Mouse (Mus musculus): ENCODE data around the gene Adgrl1.
"Not testable (repeated sequence)": the region's sequence is repeated elsewhere in the genome, so short reads cannot be mapped to it uniquely, and the experiment has no call there.

Adgrl1 gene

GRCm38 (mm10) chr8:83955106-83955957, 55.4 kb downstream of the Adgrl1 start, which contains the start of the genes Gm10644 and Asf1b:
TSS of gene Gm10644 (minus strand) at chr8:83955205.
TSS of gene Asf1b (plus strand) at chr8:83955507.
- peak; percentile 100 for DNase-seq (ENCODE audit: low spot score)

DNA sequence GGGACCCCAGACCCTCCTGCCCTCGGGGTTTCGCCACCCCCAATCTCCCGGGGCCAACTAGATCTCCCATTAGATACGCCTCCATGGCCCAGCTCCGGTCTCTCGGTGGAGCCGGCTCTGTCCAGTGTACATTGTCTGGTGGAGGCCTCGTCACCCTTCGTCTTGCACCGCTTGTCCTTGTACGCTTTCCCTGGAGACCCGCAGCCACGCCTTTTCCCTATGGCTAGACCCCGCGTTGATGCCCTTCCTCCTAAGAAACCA, 56.0 kb downstream of the Adgrl1 start:
- DNase-seq (ENCODE audit: low spot score): no peak

DNA sequence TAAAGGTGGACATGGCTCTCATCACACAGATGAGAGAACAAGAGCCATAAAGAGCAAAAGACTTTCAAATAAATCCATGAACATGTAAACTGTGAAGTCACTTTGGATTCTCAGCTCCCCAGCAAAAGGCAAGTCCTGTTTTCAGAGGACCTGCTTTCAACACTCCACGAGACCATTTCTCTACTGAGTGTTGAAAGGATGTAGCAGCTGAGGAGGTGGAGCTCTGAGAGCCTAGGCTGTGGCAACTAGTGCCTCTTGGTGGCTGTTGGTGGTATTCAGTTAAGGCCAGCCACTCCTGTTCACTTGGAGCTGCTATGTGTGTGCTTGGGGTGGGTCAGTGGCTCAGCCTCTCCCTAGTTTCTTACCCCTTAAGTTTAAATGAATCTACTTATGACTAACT, 56.9 kb downstream of the Adgrl1 start:
- peak; percentile 65 for DNase-seq (ENCODE audit: low spot score)

DNA sequence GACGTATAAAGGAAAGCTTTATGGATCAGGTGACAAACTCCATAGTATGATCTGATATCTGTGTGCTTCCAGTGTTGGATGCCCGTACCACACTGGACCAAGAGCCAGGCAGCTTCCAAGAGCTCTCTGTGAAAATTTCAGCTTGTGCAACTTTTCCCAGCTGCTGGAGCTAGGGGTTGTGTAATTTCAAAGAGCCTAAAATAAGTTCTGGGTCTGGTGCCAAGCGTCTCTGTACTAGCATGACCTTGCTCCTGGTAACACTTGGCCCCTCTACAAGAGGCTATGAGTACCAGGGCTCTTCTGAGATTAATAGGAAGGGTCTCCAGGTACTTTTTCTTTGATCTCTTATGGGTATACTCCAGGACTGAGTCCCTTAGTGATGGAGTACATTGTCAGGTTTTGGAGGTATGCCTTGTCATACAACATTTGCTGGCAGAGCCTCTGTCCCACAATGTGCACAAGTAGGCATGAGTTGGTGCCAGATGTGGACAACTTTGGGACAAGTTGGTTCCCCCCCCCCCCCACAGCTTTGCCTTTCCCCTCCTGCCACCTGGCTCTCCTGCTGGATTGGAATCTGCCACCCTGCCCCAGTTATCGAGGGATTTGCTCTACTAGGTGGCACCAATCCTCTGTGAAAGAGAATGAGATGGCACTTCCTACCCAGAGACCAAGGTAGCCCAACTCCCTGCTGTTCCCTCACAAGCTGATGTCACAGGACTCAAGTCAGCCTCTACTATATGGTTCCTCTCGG, 64.3 kb downstream of the Adgrl1 start:
- DNase-seq (ENCODE audit: low spot score): no peak

- no peak for DNase-seq (ENCODE audit: low spot score)
Measured at GRCm38 (mm10) chr8:83967701-83968100, 67.8 kb downstream of the Adgrl1 start.

DNA sequence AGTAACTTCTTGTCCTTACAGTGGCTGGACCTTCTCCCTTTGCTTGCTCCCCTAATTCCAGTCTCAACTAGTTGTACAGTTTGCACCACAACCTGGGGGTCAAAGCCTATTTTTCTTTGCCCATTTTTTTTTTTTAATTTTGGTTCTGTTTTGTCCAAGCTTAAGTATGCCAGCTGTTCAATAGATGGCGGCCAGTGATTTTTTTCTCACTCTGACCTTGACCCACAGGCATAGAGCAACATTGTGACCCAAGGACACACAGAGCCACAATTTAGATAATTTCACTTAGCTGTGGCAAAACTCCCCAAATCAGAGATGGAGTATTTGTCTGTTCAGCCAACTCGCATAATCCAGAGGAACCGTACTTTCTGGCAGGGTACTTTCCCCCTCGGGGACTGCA, 71.2 kb downstream of the Adgrl1 start:
- no peak for DNase-seq (ENCODE audit: low spot score)

GRCm38 (mm10) chr8:83971661-83972060, 71.8 kb downstream of the Adgrl1 start:
- DNase-seq (ENCODE audit: low spot score): no peak

DNA sequence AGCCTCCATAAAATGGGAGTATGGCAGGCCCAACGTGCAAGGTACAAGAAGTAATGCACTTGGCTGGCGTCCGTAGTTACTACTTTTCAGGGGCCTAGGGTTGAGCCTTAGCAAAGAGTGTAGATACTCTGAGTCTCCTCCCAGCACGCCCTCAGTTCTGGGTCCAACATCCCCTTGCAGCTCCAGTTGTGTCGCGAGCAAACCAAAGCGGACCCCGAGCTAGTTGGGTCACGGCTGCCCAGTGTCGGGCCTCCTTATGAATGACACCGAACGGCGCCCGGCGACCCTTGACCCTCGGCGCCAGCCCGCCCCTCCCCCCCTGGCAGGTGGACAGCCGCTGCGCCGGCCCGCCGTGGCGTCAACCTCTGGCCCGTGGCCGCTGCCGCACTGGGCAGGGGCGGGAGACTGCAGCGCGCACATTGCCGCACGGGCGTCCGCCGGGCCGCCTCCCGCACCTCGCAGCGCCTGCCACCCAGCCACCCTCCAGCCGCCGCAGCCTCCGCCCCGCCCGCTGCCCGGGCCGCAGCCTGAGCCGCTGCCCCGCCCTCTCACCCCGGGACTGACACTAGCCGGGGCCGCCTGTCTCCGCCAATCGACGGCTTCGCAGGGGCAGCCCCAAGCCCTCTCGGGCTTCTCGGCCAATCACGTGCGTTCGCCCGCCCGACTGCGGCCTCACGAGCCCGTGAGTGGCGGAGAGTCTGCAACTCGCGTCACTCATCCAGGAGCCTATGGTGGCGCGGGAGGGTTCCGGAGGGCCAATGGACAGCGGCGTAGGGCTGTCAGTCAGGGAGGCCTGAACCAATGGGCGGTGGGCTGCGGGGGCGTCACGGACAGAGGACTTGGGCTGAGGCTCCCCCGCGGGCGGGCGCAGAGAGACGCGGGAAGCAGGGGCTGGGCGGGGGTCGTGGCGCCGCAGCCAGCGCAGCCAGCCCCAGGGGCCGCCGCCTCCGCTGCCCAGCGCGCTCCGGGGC, 72.5 kb downstream of the Adgrl1 start, which contains the start of gene Prkaca:
Prkaca (plus strand) TSS at position 844 of the 971 bp plus-strand sequence.
- peak; percentile 99 for DNase-seq (ENCODE audit: low spot score)

GRCm38 (mm10) chr8:83973161-83974031, 73.5 kb downstream of the Adgrl1 start:
- DNase-seq (ENCODE audit: low spot score): peak; percentile 20

- no peak for DNase-seq (ENCODE audit: low spot score)
Measured at GRCm38 (mm10) chr8:83974521-83974920, 74.6 kb downstream of the Adgrl1 start.

DNA sequence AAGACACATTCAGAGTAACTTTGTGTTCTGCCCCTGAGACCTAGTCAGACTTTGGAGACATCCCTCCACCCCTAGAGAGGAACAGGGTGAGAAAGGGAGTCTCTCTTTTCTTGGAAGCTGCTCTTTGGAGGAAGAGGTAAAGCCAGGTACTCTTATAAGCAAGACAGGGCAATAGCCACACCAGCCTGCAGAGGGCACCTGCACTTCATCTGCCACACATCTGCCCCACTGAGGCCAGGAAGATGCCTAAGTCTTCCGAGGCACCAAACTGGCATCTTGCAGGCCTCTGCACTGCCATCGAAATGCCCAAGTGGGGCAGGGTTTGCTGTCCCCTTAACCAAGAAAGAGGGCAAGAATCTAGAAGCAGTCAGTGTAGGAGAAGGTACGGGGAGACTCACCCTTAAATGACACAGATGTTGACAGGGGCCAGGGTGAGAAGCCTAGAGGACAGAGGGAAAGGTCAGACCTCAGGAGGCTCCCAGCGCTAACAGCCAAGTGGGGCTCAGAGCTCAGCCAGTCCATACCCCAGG, 76.3 kb downstream of the Adgrl1 start:
- DNase-seq (ENCODE audit: low spot score): no peak

GRCm38 (mm10) chr8:83976779-83977350, 77.0 kb downstream of the Adgrl1 start:
- no peak for DNase-seq (ENCODE audit: low spot score)

DNA sequence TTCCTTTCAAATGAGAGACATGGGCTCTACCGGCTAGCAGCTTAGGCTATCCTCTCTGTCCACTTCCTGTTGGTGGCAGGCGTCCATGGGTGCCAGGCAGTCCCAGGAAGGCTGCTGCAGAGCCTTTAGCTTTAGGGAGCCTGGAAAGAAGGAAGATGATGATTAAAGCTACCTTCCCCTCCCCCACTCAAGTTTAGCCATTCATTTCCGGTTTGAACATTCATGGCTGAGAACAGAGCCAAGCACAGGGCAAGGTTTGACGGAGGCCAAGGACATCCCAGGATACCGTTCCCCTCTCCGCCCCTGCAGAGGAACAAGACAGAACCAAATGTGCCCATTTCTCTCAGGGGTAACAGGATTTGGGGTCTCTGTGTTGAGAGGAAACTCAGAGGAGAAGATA, 77.7 kb downstream of the Adgrl1 start:
- DNase-seq (ENCODE audit: low spot score): no peak

DNA sequence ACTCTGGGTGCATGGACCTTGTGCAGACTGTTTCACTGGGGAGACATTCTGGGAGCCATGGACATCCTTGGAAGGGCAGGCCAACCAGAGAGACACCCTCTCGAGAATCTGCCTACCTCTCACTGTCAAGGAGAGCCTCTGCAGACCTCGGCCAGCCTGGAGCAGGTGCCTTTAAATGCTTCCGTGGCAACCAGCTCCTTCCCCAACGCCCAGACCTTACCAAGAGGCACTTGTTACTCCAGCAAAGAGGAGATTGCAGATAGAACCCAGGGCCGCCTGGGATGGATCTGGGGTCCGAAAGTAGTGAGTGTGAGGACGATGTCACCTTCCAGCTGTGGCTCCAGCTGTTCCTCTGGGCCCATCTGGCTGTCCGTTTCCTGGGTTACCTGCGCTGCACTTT, 78.3 kb downstream of the Adgrl1 start:
- no peak for DNase-seq (ENCODE audit: low spot score)

GRCm38 (mm10) chr8:83980250-83980649, 80.3 kb downstream of the Adgrl1 start:
- DNase-seq (ENCODE audit: low spot score): no peak

- DNase-seq (ENCODE audit: low spot score): no peak
Measured at GRCm38 (mm10) chr8:83980845-83981244, 80.9 kb downstream of the Adgrl1 start.

DNA sequence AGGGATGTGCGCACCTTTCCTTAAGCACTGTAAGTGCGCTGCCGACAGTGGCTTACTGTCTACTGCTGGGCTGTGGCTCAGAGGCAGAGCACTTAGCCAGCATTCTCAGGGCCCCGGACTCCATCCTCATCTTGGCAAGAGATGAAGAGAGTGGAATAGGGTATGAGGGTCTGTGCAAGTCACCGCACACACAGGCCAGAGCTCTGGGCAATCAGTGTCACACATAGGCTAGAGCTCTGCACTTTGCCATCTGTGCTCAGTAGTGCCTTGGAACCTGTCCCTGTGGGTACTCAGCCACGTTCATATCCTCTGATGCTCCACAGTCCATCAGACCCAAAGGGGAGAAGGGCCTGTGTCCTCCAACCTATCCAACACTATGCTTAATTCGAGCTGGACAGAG, 81.6 kb downstream of the Adgrl1 start:
- DNase-seq (ENCODE audit: low spot score): no peak

DNA sequence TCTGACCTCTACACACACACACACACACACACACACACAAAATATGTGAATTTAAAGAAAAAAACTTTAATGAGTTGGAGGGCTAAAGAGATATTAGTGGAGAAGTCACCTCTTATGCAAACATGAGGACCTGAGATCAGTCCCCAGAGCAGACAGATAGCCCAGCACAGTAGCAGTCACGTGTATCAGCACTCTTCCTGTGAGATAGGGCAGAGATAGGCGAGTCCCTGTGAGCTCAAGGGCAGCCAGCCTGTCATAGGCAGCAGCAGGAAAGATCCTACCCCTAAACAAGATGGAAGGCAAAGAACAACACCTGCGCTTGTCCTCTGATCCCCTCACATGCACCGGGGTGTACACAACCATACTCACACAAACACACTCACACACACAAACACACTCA, 82.5 kb downstream of the Adgrl1 start:
- no peak for DNase-seq (ENCODE audit: low spot score)

- not testable (repeated sequence) for DNase-seq (ENCODE audit: low spot score)
Measured at GRCm38 (mm10) chr8:83983222-83983621, 83.3 kb downstream of the Adgrl1 start.

- DNase-seq (ENCODE audit: low spot score): no peak
Measured at GRCm38 (mm10) chr8:83989243-83989642, 89.3 kb downstream of the Adgrl1 start.

DNA sequence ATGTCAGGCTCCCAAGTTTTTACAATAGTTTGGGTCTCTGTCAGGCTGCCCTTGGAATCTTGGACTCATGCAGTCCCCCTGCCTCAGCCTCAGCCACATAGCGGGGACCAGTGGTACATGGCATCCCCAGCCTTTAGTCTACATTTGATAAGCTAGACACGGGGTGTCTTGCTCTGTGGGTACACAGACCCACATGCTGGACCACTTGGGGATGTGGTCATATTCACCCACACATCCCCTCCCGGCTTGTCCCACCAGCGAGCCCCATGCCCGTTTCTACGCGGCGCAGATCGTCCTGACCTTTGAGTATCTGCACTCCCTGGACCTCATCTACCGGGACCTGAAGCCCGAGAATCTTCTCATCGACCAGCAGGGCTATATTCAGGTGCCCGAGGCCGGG, 90.3 kb downstream of the Adgrl1 start:
- DNase-seq (ENCODE audit: low spot score): no peak
